Mouse (Mus musculus) limb, embryonic 15.5 days (tissue): ENCODE measurements around the gene Nudt5. TPM values are rescaled to one million over a fixed set of nuclear protein-coding genes. Genes with fewer than 3 reads are reported as not detected.

Experiments used
- ATAC-seq: fragments of 200-750 bp; cut with Nextera tagmentation; 2 replicates; pipeline ENCODE4 v1.8.0; 2017; ENCODE audit warnings: low read depth, moderate TSS enrichment; ENCODE audit not compliant: insufficient number of reproducible peaks, low FRiP score, low TSS enrichment
- H3K27ac ChIP-seq: fragments of 300-500 bp; sonication (generic); 2 replicates; pipeline ENCODE4 v1.5.1; 2015; ENCODE audit warnings: moderate library complexity, mild to moderate bottlenecking, inconsistent platforms
- H3K27me3 ChIP-seq: fragments of 300-500 bp; sonication (generic); 2 replicates; pipeline ENCODE4 v1.6.1; 2015; ENCODE audit warnings: inconsistent platforms
- H3K36me3 ChIP-seq: fragments of 300-500 bp; sonication (generic); 2 replicates; pipeline ENCODE4 v1.6.1; 2015; ENCODE audit warnings: inconsistent platforms
- H3K4me1 ChIP-seq: fragments of 300-500 bp; sonication (generic); 2 replicates; pipeline ENCODE4 v1.6.1; 2015; ENCODE audit warnings: inconsistent platforms
- H3K4me2 ChIP-seq: fragments of 300-500 bp; sonication (generic); 2 replicates; pipeline ENCODE4 v1.6.1; 2015; ENCODE audit warnings: mild to moderate bottlenecking, inconsistent platforms
- H3K4me3 ChIP-seq: fragments of 300-500 bp; sonication (generic); 2 replicates; pipeline ENCODE4 v1.5.1; 2015; ENCODE audit warnings: mild to moderate bottlenecking, inconsistent platforms
- H3K9ac ChIP-seq: fragments of 300-500 bp; sonication (generic); 2 replicates; pipeline ENCODE4 v1.6.1; 2015; ENCODE audit warnings: inconsistent platforms
- H3K9me3 ChIP-seq: fragments of 300-500 bp; sonication (generic); 2 replicates; pipeline ENCODE4 v1.6.1; 2016; ENCODE audit warnings: inconsistent platforms
- WGBS: fragments of 180-500 bp; shearing (Covaris S2); methylation state at CpG from one replicate; pipeline ENCODE4 v1.1.7; 2015; 5-methylcytosine and 5-hydroxymethylcytosine counted together
- polyA plus RNA-seq: library from polyadenylated mRNA; unstranded; fragments of >200 nt; fragmentation: Nextera tagmentation; extraction: Ambion mirVana; gene quantifications from 2 replicates; pipeline ENCODE4 v1.2.1, GENCODE M21; 2015

Gene Nudt5
- polyA plus RNA-seq, 1 experiment from 2014 or later = 66.3 TPM

DNA sequence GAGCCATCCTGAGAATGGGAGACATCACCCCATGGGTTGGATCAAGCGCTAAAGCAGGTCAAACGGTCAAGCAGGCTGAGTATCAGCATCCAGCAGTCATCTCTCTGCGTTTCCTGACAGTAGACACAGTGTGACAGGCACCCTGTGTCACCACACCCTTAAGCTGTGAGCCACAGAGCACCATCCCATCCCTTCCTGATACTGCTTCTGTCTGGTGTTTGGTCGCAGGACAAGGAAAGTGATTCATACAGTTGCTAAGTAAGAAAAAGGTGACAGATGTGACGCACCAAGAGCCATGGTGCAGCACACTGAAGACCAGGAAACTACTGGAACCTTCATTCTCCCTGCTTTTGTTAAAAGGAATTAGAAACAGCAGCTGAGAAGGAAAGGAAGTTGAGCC lies 44.0 kb downstream of the Nudt5 start:
- Histone ChIP-seq H3K36me3 (peaks cover 57% of the 10 kb centered on the region), H3K9me3 (no peaks in the 10 kb centered on the region), H3K4me3 (no peak overlapping the region), H3K27ac (no peak overlapping the region), H3K4me2 (no peak overlapping the region), H3K27me3 (no peaks in the 10 kb centered on the region), H3K4me1 (peaks cover 4% of the 10 kb centered on the region; the same call in 1 of the 2 replicates), H3K9ac (no peak overlapping the region)
- no peak for ATAC-seq
- 89% methylated on average over 5 of the region's 5 CpGs for WGBS

DNA sequence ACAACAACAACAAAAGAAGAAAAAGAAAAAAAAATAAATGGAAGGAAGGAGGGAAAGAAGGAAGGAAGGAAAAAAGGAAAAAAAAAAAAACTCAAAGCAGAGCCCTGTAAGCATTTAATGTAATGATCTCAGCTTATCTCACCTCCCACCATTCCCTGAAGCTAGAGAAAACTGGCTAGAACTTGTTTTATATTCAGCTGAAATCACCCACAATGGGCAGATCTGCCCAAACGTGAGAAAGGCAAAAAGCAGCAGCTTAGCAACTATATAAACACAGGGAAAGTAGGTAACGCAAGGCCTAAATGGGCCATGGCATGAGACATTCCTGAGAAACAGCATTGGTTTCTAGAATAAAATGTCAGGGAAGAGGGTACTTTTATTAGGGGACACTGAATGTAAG lies 44.6 kb downstream of the Nudt5 start:
- H3K4me2 ChIP-seq = no peak overlapping the region
- ATAC-seq = no peak
- peaks cover 55% of the 10 kb centered on the region for H3K36me3 ChIP-seq
- no peaks in the 10 kb centered on the region for H3K27me3 ChIP-seq
- H3K27ac ChIP-seq = no peak overlapping the region
- H3K4me1 ChIP-seq = peaks cover 8% of the 10 kb centered on the region; the same call in 1 of the 2 replicates
- no peak overlapping the region for H3K4me3 ChIP-seq
- no peak overlapping the region for H3K9ac ChIP-seq
- WGBS = 62% methylated on average over 2 of the region's 2 CpGs
- no peaks in the 10 kb centered on the region for H3K9me3 ChIP-seq

DNA sequence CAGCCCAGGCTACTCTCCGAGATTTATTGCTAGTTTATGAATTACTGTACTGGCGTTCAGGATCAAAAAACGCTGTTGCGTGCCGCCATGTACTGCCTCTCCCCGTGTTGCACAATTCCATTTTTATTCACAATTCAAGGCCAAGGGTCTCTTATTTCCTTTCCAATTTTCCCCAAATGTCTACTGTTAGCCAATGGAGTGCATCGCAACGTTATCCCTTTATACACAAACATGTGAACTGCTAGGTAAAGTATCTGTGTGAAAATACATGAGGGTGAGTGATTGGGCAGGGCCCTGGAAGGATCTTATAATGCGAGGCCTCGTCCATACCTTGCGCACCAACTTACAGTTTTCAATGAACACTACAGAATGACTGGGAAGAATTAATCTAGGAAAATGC lies 49.5 kb downstream of the Nudt5 start:
- no peaks in the 10 kb centered on the region for H3K27me3 ChIP-seq
- peaks cover 8% of the 10 kb centered on the region; the same call in 1 of the 2 replicates for H3K4me1 ChIP-seq
- 15% methylated on average over 11 of the region's 11 CpGs for WGBS
- ATAC-seq = no peak
- H3K36me3 ChIP-seq = peaks cover 23% of the 10 kb centered on the region
- peak overlapping the region; percentile 83 for H3K9ac ChIP-seq
- peak overlapping the region; percentile 52 for H3K4me2 ChIP-seq
- H3K4me3 ChIP-seq = peak overlapping the region; percentile 83
- peak overlapping the region; percentile 47; the same call in 1 of the 2 replicates for H3K27ac ChIP-seq
- no peaks in the 10 kb centered on the region for H3K9me3 ChIP-seq

DNA sequence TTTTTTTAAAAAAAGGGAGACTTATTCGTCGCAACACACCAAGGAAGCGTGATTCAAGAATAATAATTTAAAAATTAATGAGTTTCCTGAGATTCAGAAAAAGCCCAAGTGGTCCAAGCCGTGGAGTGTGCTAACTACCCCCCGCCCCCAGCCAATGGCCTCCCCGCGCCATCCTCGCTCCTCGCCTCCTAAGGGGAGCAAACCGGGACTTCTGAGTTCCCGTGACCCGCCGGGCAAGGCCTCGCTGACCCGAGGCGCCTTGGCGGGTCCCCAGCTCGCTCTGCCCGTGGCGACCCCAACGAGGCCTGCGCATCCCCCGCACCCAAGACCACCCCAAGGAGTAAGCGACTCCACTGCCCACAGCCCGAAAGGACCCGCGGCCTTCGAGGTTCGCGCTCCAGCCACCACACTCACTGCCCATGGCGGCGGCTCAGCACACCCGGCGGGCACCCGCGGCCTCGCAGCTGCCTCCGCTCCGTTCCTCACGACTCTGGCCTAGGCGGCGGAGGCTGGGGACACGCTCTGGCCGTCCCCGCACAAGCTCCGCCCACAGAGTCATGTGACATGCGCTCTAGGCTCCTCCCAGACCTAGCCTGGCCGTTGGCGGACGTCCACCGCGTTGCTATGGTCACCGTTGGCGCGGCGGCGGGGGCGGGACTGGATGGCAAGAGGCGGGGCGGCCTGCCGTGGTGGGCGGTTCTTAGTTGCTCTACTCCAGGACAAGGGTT lies 50.2 kb downstream of the Nudt5 start, which contains the start of gene Sec61a2:
Gene Sec61a2 (minus strand): TSS at position 590 of the 728 bp plus-strand sequence.
- H3K4me1 ChIP-seq = peaks cover 8% of the 10 kb centered on the region; the same call in 1 of the 2 replicates
- peak within 1 kb of the TSS; percentile 52 for H3K4me2 ChIP-seq
- peak within 1 kb of the TSS; percentile 83 for H3K4me3 ChIP-seq
- H3K36me3 ChIP-seq = peaks cover 23% of the 10 kb centered on the region
- H3K9ac ChIP-seq = peak within 1 kb of the TSS; percentile 83
- no peaks in the 10 kb centered on the region for H3K9me3 ChIP-seq
- ATAC-seq = peak; percentile 98
- H3K27ac ChIP-seq = peak within 1 kb of the TSS; percentile 87
- WGBS = under 1% methylated on average over 62 of the region's 62 CpGs
- H3K27me3 ChIP-seq = no peaks in the 10 kb centered on the region

DNA sequence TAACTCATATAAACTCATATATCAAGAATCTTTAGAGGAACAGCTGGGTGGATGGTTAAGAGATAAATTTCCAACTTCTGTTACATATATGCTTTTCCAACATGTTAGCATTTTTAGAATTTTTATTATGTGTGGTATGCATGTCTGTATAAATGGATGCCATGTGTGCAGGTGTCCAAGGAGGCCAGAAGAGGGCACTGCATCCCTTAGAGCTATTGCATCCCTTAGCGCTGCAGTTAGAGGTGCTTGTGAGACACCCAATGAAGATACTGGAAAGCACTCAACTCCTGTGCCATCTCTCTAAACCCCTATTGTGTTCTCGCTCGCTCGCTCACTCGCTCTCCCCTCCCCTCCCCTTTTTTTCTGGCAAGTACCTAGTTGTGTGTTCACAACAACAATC lies 55.3 kb downstream of the Nudt5 start:
- Histone ChIP-seq H3K4me1 (no peaks in the 10 kb centered on the region), H3K27me3 (no peaks in the 10 kb centered on the region), H3K9me3 (no peaks in the 10 kb centered on the region), H3K27ac (no peak overlapping the region), H3K4me2 (no peak overlapping the region), H3K9ac (no peak overlapping the region), H3K36me3 (peaks cover 11% of the 10 kb centered on the region), H3K4me3 (no peak overlapping the region)
- ATAC-seq = no peak
- WGBS = 75% methylated on average over 5 of the region's 5 CpGs

DNA sequence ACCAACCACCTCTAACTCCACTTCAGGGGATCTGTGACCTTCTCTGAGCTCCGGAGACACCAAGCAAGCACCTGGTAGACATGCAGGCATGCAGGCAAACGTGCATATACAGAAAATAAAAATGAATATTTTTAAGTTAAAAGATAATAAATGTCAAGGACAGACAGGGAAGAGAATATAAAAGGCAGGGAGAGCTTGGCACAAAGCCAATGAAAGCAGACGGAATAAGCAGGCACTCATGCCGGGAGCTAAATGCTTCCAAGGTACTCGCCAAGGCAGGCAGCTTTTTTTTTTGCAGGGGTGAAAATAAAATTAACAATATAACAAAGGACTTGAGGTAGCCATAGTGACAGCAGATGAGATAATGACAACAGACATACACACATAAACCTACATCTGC lies 61.3 kb downstream of the Nudt5 start:
- 26% methylated on average over 5 of the region's 5 CpGs for WGBS
- H3K9me3 ChIP-seq = no peaks in the 10 kb centered on the region

DNA sequence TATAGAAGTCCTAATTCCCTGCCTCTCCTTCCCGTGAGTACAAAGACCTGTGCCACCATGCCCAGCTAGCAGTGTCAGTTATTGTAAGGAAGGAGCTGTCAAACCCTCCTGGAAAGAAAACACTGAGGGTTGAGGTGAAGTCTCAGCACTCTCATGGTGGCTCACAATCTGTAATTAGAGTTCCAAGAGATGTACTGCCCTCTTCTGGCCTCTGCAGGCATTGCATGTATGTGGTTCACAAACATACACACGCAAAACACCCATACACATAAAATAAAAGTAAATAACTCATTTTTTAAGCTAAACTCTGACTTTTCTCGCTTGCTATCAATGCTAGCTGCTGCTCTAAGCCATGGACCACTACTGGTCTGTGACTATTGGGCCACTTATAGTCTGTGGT lies 61.8 kb downstream of the Nudt5 start:
- Histone ChIP-seq H3K9ac (no peak overlapping the region), H3K27ac (no peak overlapping the region), H3K4me1 (no peaks in the 10 kb centered on the region), H3K36me3 (peaks cover 8% of the 10 kb centered on the region), H3K9me3 (no peaks in the 10 kb centered on the region), H3K4me2 (no peak overlapping the region), H3K27me3 (no peaks in the 10 kb centered on the region), H3K4me3 (no peak overlapping the region)
- no peak for ATAC-seq
- WGBS = 49% methylated on average over 3 of the region's 3 CpGs

More for the DNA sequence above, 61.3 kb downstream of the Nudt5 start:
- Histone ChIP-seq H3K27me3 (no peaks in the 10 kb centered on the region), H3K9ac (no peak overlapping the region), H3K4me1 (no peaks in the 10 kb centered on the region), H3K4me2 (no peak overlapping the region), H3K27ac (no peak overlapping the region), H3K4me3 (no peak overlapping the region), H3K36me3 (peaks cover 8% of the 10 kb centered on the region)
- no peak for ATAC-seq

DNA sequence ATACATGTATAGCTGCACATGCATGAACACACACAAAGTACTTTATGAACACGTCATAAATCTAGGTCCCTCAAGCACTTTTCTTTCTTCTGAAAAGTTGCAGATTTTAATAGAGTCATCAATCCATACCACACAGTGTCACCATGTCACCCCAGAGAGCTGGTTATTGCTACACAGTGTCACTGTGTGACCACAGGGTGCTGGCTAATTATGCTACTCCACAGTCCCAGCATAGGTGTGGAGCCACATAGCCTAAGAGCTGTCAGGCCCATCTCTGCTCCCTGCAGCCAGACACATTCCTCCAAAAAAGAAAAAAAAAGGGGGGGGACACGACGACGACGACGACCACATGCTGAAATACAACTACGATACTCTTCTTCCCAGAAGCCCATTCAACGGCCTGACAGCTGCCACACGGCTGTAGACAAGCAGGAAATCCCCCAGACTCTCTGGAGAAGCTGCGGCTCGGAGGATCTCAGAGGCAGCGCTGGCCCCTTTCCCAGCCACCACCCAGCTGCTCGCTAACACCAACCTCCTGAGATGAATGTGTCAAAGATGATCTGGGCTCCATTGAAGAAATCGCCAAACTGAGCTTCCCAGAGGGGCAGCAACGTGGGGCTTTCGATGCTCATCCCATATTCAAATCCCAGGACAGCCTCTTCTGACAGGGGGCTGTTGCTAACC lies 66.6 kb downstream of the Nudt5 start:
- H3K9me3 ChIP-seq = no peaks in the 10 kb centered on the region
- H3K4me2 ChIP-seq = no peak overlapping the region
- no peak for ATAC-seq
- no peak overlapping the region for H3K9ac ChIP-seq
- H3K4me3 ChIP-seq = no peak overlapping the region
- H3K4me1 ChIP-seq = no peaks in the 10 kb centered on the region
- 66% methylated on average over 16 of the region's 16 CpGs for WGBS
- no peak overlapping the region for H3K27ac ChIP-seq
- peaks cover 9% of the 10 kb centered on the region; the same call in 1 of the 2 replicates for H3K36me3 ChIP-seq
- H3K27me3 ChIP-seq = no peaks in the 10 kb centered on the region

Other genes starting within 250 kb of the Nudt5 start
- gene Camk1d, start 130.5 kb upstream of the Nudt5 start, polyA plus RNA-seq = 8.4 and 9.0 TPM in 2 replicates
- 299 and 323 TPM in 2 replicates for gene Cdc123, start 145 bp downstream of the Nudt5 start, polyA plus RNA-seq
- 1.4 and 1.5 TPM in 2 replicates for gene Gm13199, start 17.9 kb downstream of the Nudt5 start, polyA plus RNA-seq
- 75.9 and 80.5 TPM in 2 replicates for gene Sec61a2, start 50.4 kb downstream of the Nudt5 start, polyA plus RNA-seq
- 2.8 and 3.2 TPM in 2 replicates for gene Dhtkd1, start 97.8 kb downstream of the Nudt5 start, polyA plus RNA-seq
- 8.6 and 10.1 TPM in 2 replicates for gene Upf2, start 106.5 kb downstream of the Nudt5 start, polyA plus RNA-seq